Comparison of ENCODE assay signal across 23 mouse cellular contexts in the genomic region with DNA sequence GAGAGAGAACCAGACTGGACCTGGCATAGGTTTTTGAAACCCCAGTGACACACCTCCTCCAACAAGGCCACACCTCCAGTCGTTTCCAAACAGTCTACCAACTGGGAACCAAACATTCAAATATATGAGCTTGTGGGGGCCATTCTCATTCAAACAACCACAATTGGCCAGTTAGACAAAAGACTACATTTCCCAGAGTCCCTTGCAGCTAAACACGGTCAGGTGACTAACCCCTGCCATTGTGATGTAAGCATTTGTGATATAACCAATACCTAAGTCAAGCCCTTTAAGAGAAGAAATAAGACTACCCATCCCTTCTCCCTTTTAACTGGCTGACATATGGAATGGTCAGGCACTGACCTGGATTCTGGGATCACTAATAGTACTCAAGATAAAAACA. TPM values are rescaled to one million over a fixed set of nuclear protein-coding genes. Genes with fewer than 3 reads are reported as not detected.
"Had no signal": no experiment of that assay in that cellular context is flagged by ENCODE, and none has a peak within 500 bp of the region (broad histone marks: within the 10 kb centered on the region; RNA-seq: fewer than 3 reads in every experiment).

No protein-coding gene starts in this region.

- H3K27ac ChIP-seq: kidney, embryonic 15.5 days; left cerebral cortex, adult 2 months; limb, embryonic 12.5 days; limb, embryonic 15.5 days; liver, embryonic 15.5 days; lung, embryonic 15.5 days; midbrain, embryonic 10.5 days; midbrain, embryonic 15.5 days; stomach, embryonic 15.5 days had no signal

- H3K36me3 ChIP-seq: kidney, embryonic 15.5 days; limb, embryonic 12.5 days; limb, embryonic 15.5 days; liver, embryonic 15.5 days; lung, embryonic 15.5 days; midbrain, embryonic 10.5 days; midbrain, embryonic 15.5 days; stomach, embryonic 15.5 days had no signal

- ATAC-seq: midbrain, embryonic 15.5 days had no signal

- H3K4me1 ChIP-seq: kidney, embryonic 15.5 days; limb, embryonic 12.5 days; limb, embryonic 15.5 days; liver, embryonic 15.5 days; lung, embryonic 15.5 days; megakaryocyte, embryonic 14.5 days; stomach, embryonic 15.5 days had no signal

- H3K9ac ChIP-seq: kidney, embryonic 15.5 days; limb, embryonic 12.5 days; limb, embryonic 15.5 days; liver, embryonic 15.5 days; lung, embryonic 15.5 days; midbrain, embryonic 15.5 days; stomach, embryonic 15.5 days had no signal

- DNase-seq: kidney, adult 2 months; kidney, postnatal 10 days; kidney, postnatal 36 days; layer of hippocampus, postnatal 36 days; lung, adult 18-20 months; lung, postnatal 10 days; lung, postnatal 36 days; right cerebral cortex, postnatal 14 days; right cerebral cortex, postnatal 4 days; thymus, adult 2 months; thymus, postnatal 14 days; thymus, postnatal 4 days had no signal

- H3K9me3 ChIP-seq: kidney, embryonic 15.5 days; limb, embryonic 12.5 days; limb, embryonic 15.5 days; liver, embryonic 15.5 days; lung, embryonic 15.5 days; midbrain, embryonic 10.5 days; midbrain, embryonic 15.5 days; stomach, embryonic 15.5 days had no signal

- H3K27me3 ChIP-seq: kidney, embryonic 15.5 days; limb, embryonic 12.5 days; limb, embryonic 15.5 days; liver, embryonic 15.5 days; lung, embryonic 15.5 days; midbrain, embryonic 15.5 days; stomach, embryonic 15.5 days had no signal

- H3K4me3 ChIP-seq: kidney, embryonic 15.5 days; left cerebral cortex, adult 2 months; limb, embryonic 12.5 days; limb, embryonic 15.5 days; liver, embryonic 15.5 days; lung, embryonic 15.5 days; megakaryocyte, embryonic 14.5 days; midbrain, embryonic 10.5 days; midbrain, embryonic 15.5 days; stomach, embryonic 15.5 days had no signal

- H3K4me2 ChIP-seq: kidney, embryonic 15.5 days; limb, embryonic 12.5 days; limb, embryonic 15.5 days; liver, embryonic 11.5 days; liver, embryonic 15.5 days; lung, embryonic 15.5 days; midbrain, embryonic 15.5 days; stomach, embryonic 15.5 days had no signal

RNA-seq across cellular contexts. Expression of a gene that starts 51.8 kb away (rescaled TPM):
- polyA plus RNA-seq: limb, embryonic 12.5 days; liver, embryonic 11.5 days had no signal
